Mouse (Mus musculus) heart, postnatal 0 days (tissue): ENCODE measurements at regions not wholly inside any gene's neighbourhood (a gene's known extent, or its start where the extent isn't known, plus 50 kb on each side); places are given as distances from the start of the nearest gene placed in this dataset.

Experiments used
- ATAC-seq: fragments of 200-750 bp; cut with Nextera tagmentation; 2 replicates; pipeline ENCODE4 v1.8.0; 2017; ENCODE audit warnings: low read depth, moderate number of reproducible peaks, moderate library complexity; ENCODE audit not compliant: insufficient read depth
- DNase-seq: peaks from one replicate; pipeline ENCODE4 v3.0.0-alpha.2; 2016; ENCODE audit warnings: low spot score
- H3K27ac ChIP-seq: fragments of 300-500 bp; sonication (generic); 2 replicates; pipeline ENCODE4 v1.5.1; 2014; ENCODE audit warnings: low read depth, mild to moderate bottlenecking
- H3K27me3 ChIP-seq: fragments of 300-500 bp; sonication (generic); 2 replicates; pipeline ENCODE4 v1.6.1; 2014; ENCODE audit warnings: low read length, mixed read lengths; ENCODE audit not compliant: control insufficient read depth, insufficient read depth
- H3K36me3 ChIP-seq: fragments of 300-500 bp; sonication (generic); replicated peaks from 2 replicates; pipeline ENCODE4 v1.6.1; 2014; ENCODE audit warnings: low read length, mixed read lengths; ENCODE audit not compliant: control insufficient read depth, insufficient read depth
- H3K4me1 ChIP-seq: fragments of 300-500 bp; sonication (generic); 2 replicates; pipeline ENCODE4 v1.6.1; 2014; ENCODE audit warnings: antibody characterized with exemption; ENCODE audit not compliant: control insufficient read depth, insufficient read depth
- H3K4me2 ChIP-seq: fragments of 300-500 bp; sonication (generic); 2 replicates; pipeline ENCODE4 v1.6.1; 2014; ENCODE audit warnings: low read depth, mild to moderate bottlenecking, low read length, moderate library complexity
- H3K4me3 ChIP-seq: fragments of 300-500 bp; sonication (generic); 2 replicates; pipeline ENCODE4 v1.5.1; 2014; ENCODE audit warnings: low read depth, low read length
- H3K9ac ChIP-seq: fragments of 300-500 bp; sonication (generic); replicated peaks from 2 replicates; pipeline ENCODE4 v1.6.1; 2014; ENCODE audit warnings: low read depth, low read length, mixed read lengths
- H3K9me3 ChIP-seq: fragments of 300-500 bp; sonication (generic); replicated peaks from 2 replicates; pipeline ENCODE4 v1.6.1; 2016; ENCODE audit warnings: low read length; ENCODE audit not compliant: control insufficient read depth
- CTCF ChIP-seq: IDR thresholded peaks from 2 replicates; pipeline ENCODE4 v1.5.1; 2016; ENCODE audit warnings: antibody characterized with exemption, control low read depth, low read depth
- EP300 ChIP-seq: IDR thresholded peaks from 2 replicates; pipeline ENCODE4 v1.6.1; 2016; ENCODE audit warnings: antibody characterized with exemption, low read depth
- WGBS: fragments of 180-500 bp; shearing (Covaris S2); extraction: QIAGEN DNeasy Blood & Tissue Kit; methylation state at CpG from one replicate; pipeline ENCODE4 v1.1.7; 2014; 5-methylcytosine and 5-hydroxymethylcytosine counted together

DNA sequence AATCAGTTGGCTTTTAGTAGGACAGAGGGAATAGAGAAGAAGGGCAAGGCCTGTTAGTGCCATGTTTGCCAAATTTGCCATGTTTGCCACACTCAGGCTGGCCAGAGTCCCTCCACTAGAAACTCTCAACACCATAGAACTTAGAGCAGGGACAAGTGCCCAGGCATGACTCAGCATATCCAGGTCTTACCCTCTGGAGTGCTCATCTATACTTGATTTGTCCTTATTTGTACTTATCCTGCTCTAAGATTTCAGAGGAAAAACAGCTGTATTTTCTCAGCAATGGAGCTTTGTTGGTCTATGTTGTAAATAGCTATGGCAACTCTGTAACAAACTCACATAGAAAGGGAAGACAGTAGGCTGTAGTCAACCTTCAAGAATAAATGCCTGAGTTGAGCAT lies 393.6 kb upstream of the Nrp1 start:
- H3K9me3 ChIP-seq: no peaks in the 10 kb centered on the region
- TF ChIP-seq EP300: no peak
- TF ChIP-seq CTCF: no peak
- no peak for ATAC-seq
- no peaks in the 10 kb centered on the region for H3K4me1 ChIP-seq
- H3K27me3 ChIP-seq: no peaks in the 10 kb centered on the region
- no peak for DNase-seq
- H3K9ac ChIP-seq: no peak overlapping the region
- H3K27ac ChIP-seq: no peak overlapping the region
- H3K4me2 ChIP-seq: no peak overlapping the region
- no peak overlapping the region for H3K4me3 ChIP-seq
- no peaks in the 10 kb centered on the region for H3K36me3 ChIP-seq

DNA sequence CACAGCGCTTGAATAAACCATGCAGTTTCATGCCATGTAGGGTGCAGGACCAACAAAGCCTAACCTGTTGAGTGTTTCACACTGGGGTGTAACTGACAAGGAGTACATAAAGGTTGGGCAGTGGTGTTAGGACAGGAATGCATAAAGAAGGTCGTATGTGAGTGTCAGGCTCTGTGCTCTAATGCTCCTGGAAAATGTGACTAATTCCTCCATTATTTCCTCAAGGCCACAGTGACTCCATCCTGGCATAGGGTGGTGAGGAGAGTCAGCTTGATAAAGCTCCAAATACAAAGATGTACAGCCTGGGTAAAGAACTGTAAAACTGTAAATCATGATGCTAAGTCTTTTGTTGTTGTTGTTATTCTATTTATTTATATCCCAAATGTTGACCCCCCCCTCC lies 393.1 kb upstream of the Nrp1 start:
- H3K4me2 ChIP-seq: no peak overlapping the region
- no peak overlapping the region for H3K4me3 ChIP-seq
- ATAC-seq (no peak), DNase-seq (no peak)
- WGBS: 81% methylated on average over 2 of the region's 2 CpGs
- no peaks in the 10 kb centered on the region for H3K27me3 ChIP-seq
- no peak for TF ChIP-seq EP300
- no peak for TF ChIP-seq CTCF
- H3K9ac ChIP-seq: no peak overlapping the region
- no peak overlapping the region for H3K27ac ChIP-seq
- H3K36me3 ChIP-seq: no peaks in the 10 kb centered on the region
- no peaks in the 10 kb centered on the region for H3K9me3 ChIP-seq
- H3K4me1 ChIP-seq: no peaks in the 10 kb centered on the region

DNA sequence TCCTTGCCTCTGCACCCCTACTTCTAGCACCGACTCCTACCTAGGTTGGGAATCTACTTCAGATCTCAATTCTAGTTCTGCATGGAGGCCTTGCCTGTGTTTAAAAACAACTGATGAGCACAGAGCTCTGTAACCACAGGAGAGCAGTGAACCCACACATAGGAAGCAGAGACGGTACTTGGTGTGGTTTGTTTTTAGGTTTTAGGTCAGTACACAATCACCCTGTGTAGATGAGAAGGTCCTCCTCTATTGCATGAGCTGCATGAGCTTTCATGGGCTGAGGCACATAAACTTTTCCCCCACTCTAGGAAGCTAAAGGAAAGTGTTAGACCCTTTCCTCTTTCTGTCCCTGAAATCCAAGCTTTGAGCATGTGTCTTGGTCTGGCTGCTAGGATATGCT lies 390.4 kb upstream of the Nrp1 start:
- ATAC-seq (no peak), DNase-seq (no peak)
- no peaks in the 10 kb centered on the region for H3K36me3 ChIP-seq
- no peak overlapping the region for H3K4me2 ChIP-seq
- TF ChIP-seq CTCF: no peak
- TF ChIP-seq EP300: no peak
- no peak overlapping the region for H3K4me3 ChIP-seq
- no peak overlapping the region for H3K27ac ChIP-seq
- H3K4me1 ChIP-seq: no peaks in the 10 kb centered on the region
- no peaks in the 10 kb centered on the region for H3K27me3 ChIP-seq
- 82% methylated on average over 2 of the region's 2 CpGs for WGBS
- no peaks in the 10 kb centered on the region for H3K9me3 ChIP-seq
- no peak overlapping the region for H3K9ac ChIP-seq

GRCm38 (mm10) chr8:127973194-127973593 lies 385.2 kb upstream of the Nrp1 start:
- Histone ChIP-seq H3K9me3 (no peaks in the 10 kb centered on the region), H3K27ac (no peak overlapping the region), H3K27me3 (no peaks in the 10 kb centered on the region), H3K4me3 (no peak overlapping the region), H3K4me2 (no peak overlapping the region), H3K36me3 (no peaks in the 10 kb centered on the region), H3K9ac (no peak overlapping the region), H3K4me1 (no peaks in the 10 kb centered on the region)
- DNase-seq: no peak
- no peak for TF ChIP-seq CTCF
- no peak for TF ChIP-seq EP300
- WGBS: 97% methylated on average over 2 of the region's 2 CpGs
- no peak for ATAC-seq

DNA sequence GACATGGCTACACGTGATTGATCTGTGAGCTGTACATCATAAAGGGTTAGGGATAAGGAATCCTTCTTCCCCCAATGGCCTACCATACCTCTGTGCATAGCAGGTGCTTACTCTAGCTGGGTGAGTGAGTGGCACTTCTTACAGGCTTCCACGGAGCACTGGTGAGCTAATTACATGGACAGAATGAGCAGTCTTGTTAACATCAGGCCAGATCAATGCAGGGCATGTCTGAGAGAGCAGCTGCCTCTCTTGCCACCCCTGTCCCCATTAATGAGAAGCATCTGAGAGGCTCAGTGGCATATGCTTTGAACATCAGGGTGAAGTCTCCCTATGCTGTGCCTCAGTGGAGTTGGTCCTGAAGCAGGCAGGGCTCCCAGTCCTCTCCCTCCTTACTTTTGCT lies 380.7 kb upstream of the Nrp1 start:
- H3K27ac ChIP-seq: no peak overlapping the region
- no peak for DNase-seq

DNA sequence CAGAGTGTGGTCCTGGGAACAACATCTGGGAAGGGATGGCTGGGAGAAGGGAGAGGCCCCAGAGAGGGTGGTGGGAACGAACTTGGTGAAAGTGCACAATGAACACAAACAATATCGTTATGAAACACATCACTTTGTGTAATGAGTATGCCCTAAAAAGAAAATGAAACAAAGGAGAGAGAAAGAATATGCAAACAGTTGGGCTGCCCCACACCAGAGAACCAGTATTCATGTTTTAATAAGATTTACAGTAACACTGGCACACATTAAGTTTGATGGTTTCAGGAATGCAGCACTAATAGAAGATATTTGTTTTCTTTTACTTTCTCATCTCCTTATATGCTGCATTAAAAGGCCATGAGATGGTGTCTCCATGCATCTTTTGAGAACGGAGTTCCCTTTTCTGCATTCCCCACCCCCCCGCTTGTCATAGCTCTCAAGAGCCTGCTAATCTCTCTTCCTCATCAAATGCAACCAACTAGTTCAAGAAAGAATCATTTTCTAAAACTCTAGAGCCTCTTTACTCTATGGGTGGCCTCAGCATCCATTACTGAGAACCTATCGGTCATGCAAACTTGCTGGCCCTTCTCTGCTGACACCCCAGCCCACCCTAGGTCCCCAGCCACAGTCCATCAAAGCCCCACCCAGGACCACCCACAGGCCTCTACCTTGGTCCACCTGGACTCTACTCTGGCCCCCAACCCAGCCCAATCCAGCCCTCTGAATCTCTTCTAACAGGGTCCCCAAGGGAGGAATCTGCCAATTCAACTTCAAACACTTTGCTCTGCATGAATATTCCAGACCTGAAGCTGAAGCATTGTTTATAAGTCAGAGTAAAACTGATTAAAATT lies 379.0 kb upstream of the Nrp1 start:
- DNase-seq: no peak
- TF ChIP-seq EP300 (no peak), CTCF (no peak)
- H3K4me3 ChIP-seq: no peak overlapping the region
- H3K9ac ChIP-seq: no peak overlapping the region
- no peaks in the 10 kb centered on the region for H3K4me1 ChIP-seq
- no peak overlapping the region for H3K27ac ChIP-seq
- H3K4me2 ChIP-seq: no peak overlapping the region
- ATAC-seq: no peak
- WGBS: 86% methylated on average over 5 of the region's 5 CpGs
- H3K36me3 ChIP-seq: no peaks in the 10 kb centered on the region
- no peaks in the 10 kb centered on the region for H3K9me3 ChIP-seq
- H3K27me3 ChIP-seq: no peaks in the 10 kb centered on the region

More for the DNA sequence above, 380.7 kb upstream of the Nrp1 start:
- no peak overlapping the region for H3K4me2 ChIP-seq
- no peaks in the 10 kb centered on the region for H3K9me3 ChIP-seq
- ATAC-seq: no peak
- H3K4me3 ChIP-seq: no peak overlapping the region
- H3K27me3 ChIP-seq: no peaks in the 10 kb centered on the region
- 73% methylated on average over 2 of the region's 2 CpGs for WGBS
- no peaks in the 10 kb centered on the region for H3K4me1 ChIP-seq
- no peaks in the 10 kb centered on the region for H3K36me3 ChIP-seq
- no peak for TF ChIP-seq EP300
- no peak for TF ChIP-seq CTCF
- no peak overlapping the region for H3K9ac ChIP-seq
